Mouse (Mus musculus) adrenal gland, postnatal 25 days (tissue): Measurements from ENCODE around the gene Srebf2. TPM values are rescaled to one million over a fixed set of nuclear protein-coding genes. Genes with fewer than 3 reads are reported as not detected.

Experiments used
- DNase-seq: peaks from one replicate; pipeline ENCODE4 v3.0.0; 2021; ENCODE audit warnings: mixed read lengths
- total RNA-seq: library from RNA; stranded (reverse); gene quantifications from 2 replicates; pipeline ENCODE4 v1.2.3, GENCODE M21; 2021

The Srebf2 gene
- total RNA-seq, 1 experiment from 2014 or later = 95.5 TPM

- no peak for DNase-seq
Observed at GRCm38 (mm10) chr15:82156902-82157301, 9.9 kb downstream of the Srebf2 start.

GRCm38 (mm10) chr15:82158243-82159035 lies 11.5 kb downstream of the Srebf2 start:
- DNase-seq = no peak

GRCm38 (mm10) chr15:82159471-82159870 lies 12.5 kb downstream of the Srebf2 start:
- no peak for DNase-seq

- no peak for DNase-seq
Observed at GRCm38 (mm10) chr15:82160731-82161640, 14.0 kb downstream of the Srebf2 start.

- DNase-seq = no peak
Observed at GRCm38 (mm10) chr15:82161965-82162600, 15.1 kb downstream of the Srebf2 start.

GRCm38 (mm10) chr15:82163356-82164060 lies 16.5 kb downstream of the Srebf2 start:
- DNase-seq = no peak

- no peak for DNase-seq
Observed at GRCm38 (mm10) chr15:82164061-82164399, 17.0 kb downstream of the Srebf2 start.

GRCm38 (mm10) chr15:82164496-82164895 lies 17.5 kb downstream of the Srebf2 start:
- DNase-seq = no peak

GRCm38 (mm10) chr15:82165332-82166239 lies 18.6 kb downstream of the Srebf2 start:
- peak; percentile 79 for DNase-seq

- DNase-seq = no peak
Observed at GRCm38 (mm10) chr15:82166240-82167100, 19.5 kb downstream of the Srebf2 start.

- DNase-seq = no peak
Observed at GRCm38 (mm10) chr15:82167201-82168168, 20.5 kb downstream of the Srebf2 start.

GRCm38 (mm10) chr15:82169671-82170070 lies 22.7 kb downstream of the Srebf2 start:
- DNase-seq = no peak

- DNase-seq = no peak
Observed at GRCm38 (mm10) chr15:82170437-82171377, 23.7 kb downstream of the Srebf2 start.

- DNase-seq = no peak
Observed at GRCm38 (mm10) chr15:82172648-82173047, 25.7 kb downstream of the Srebf2 start.

- no peak for DNase-seq
Observed at GRCm38 (mm10) chr15:82175091-82175490, 28.1 kb downstream of the Srebf2 start.

- no peak for DNase-seq
Observed at GRCm38 (mm10) chr15:82177743-82178290, 30.8 kb downstream of the Srebf2 start.

GRCm38 (mm10) chr15:82181131-82181530 lies 34.1 kb downstream of the Srebf2 start:
- DNase-seq = no peak
